Mouse (Mus musculus): ENCODE measurements around the gene Aff1. TPM values are rescaled to one million over a fixed set of nuclear protein-coding genes. Genes with fewer than 3 reads are reported as not detected.

Aff1 gene
- polyA plus RNA-seq, 1 experiment from 2014 or later, result 9.1 TPM

DNA sequence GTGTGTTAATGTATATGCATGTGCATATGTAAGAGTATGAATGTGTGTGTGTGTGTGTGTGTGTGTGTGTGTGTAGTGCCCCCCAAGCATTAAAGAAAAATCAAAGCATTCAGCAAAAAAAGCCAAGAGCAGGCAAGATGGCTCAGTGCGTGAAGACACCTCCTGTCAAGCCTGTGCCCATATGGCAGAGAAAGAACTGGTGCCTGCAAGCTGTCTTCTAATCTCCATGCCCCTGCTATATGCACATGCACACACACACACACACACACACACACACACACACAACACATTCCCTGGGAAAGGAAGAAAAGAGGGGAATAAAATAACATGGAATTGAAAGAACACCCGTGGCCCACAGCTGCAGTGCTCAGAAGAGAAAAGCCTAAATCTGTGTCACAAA is 165.0 kb downstream of the Aff1 start:
- ATAC-seq (ENCODE audit: insufficient number of reproducible peaks, low FRiP score, low TSS enrichment, low read depth), result no peak
- Histone ChIP-seq H3K9me3 (ENCODE audit: control insufficient read depth, low read length) (no peaks in the 10 kb centered on the region), H3K4me2 (ENCODE audit: low read depth, severe bottlenecking) (no peak overlapping the region), H3K36me3 (ENCODE audit: control insufficient read depth, insufficient read depth, low read length) (no peaks in the 10 kb centered on the region), H3K4me3 (ENCODE audit: low read depth, low read length) (no peak overlapping the region), H3K9ac (ENCODE audit: low read length) (no peak overlapping the region), H3K4me1 (ENCODE audit: control insufficient read depth, insufficient read depth, low read length) (no peaks in the 10 kb centered on the region), H3K27me3 (ENCODE audit: control insufficient read depth, insufficient read depth, low read length) (no peaks in the 10 kb centered on the region), H3K27ac (replicated peaks; ENCODE audit: low read depth, low read length) (no peak overlapping the region)
- WGBS, result 93% methylated on average over 2 of the region's 2 CpGs
- DNase-seq (ENCODE audit: low spot score), result no peak

DNA sequence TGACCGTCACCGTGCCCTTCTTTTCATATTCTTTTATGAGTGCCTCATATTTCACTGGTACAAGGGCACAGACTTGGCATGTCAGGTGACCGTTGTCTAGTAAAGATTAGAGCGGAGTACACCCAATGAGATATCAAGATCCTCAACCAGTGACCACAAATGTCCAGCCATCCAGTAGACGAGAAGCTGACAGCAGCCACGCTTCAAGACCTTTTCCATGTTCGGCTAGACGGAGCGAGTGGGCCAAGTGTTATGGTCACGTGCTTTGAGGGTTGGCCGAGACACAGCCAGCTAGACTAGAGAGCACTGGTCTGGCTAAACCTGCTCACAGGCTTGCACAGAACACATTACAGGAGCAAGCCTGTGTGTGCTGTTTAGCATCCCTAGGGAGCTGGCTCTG is 168.4 kb downstream of the Aff1 start:
- Histone ChIP-seq H3K9me3 (ENCODE audit: control insufficient read depth, low read length) (no peaks in the 10 kb centered on the region), H3K9ac (ENCODE audit: low read length) (no peak overlapping the region), H3K4me1 (ENCODE audit: control insufficient read depth, insufficient read depth, low read length) (peaks cover under 1% of the 10 kb centered on the region; the same call in 1 of the 2 replicates), H3K36me3 (ENCODE audit: control insufficient read depth, insufficient read depth, low read length) (peaks cover 2% of the 10 kb centered on the region; the same call in 1 of the 2 replicates), H3K4me2 (ENCODE audit: low read depth, severe bottlenecking) (no peak overlapping the region), H3K27me3 (ENCODE audit: control insufficient read depth, insufficient read depth, low read length) (no peaks in the 10 kb centered on the region), H3K27ac (replicated peaks; ENCODE audit: low read depth, low read length) (no peak overlapping the region), H3K4me3 (ENCODE audit: low read depth, low read length) (no peak overlapping the region)
- ATAC-seq (ENCODE audit: insufficient number of reproducible peaks, low FRiP score, low TSS enrichment, low read depth), result no peak
- WGBS, result 96% methylated on average over 11 of the region's 11 CpGs
- no peak for DNase-seq (ENCODE audit: low spot score)

DNA sequence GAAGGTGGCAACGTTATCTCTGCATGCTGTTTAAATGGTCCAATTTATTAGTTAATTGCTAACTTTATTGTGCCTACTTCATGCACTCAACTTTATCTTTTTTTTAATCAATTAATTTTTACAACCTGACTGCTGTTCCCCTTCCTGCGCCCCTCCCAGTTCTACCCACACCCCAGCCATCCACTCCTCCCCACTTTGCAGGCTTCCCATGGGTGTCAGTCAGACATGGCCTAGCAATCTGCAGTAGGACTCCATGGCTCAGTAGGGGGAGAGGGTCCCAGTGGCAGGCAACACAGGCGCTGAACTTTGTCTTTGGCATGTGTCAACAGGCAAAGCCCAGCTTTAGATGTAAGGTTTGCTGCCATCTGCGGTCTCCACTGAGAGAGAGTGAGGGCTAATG is 171.6 kb downstream of the Aff1 start:
- 77% methylated on average over 4 of the region's 4 CpGs for WGBS
- DNase-seq (ENCODE audit: low spot score) (no peak), ATAC-seq (ENCODE audit: insufficient number of reproducible peaks, low FRiP score, low TSS enrichment, low read depth) (no peak)
- Histone ChIP-seq H3K27ac (replicated peaks; ENCODE audit: low read depth, low read length) (no peak overlapping the region), H3K9me3 (ENCODE audit: control insufficient read depth, low read length) (no peaks in the 10 kb centered on the region), H3K4me3 (ENCODE audit: low read depth, low read length) (no peak overlapping the region), H3K9ac (ENCODE audit: low read length) (no peak overlapping the region), H3K36me3 (ENCODE audit: control insufficient read depth, insufficient read depth, low read length) (peaks cover 2% of the 10 kb centered on the region), H3K27me3 (ENCODE audit: control insufficient read depth, insufficient read depth, low read length) (no peaks in the 10 kb centered on the region), H3K4me1 (ENCODE audit: control insufficient read depth, insufficient read depth, low read length) (peaks cover 9% of the 10 kb centered on the region; the same call in 1 of the 2 replicates), H3K4me2 (ENCODE audit: low read depth, severe bottlenecking) (no peak overlapping the region)

DNA sequence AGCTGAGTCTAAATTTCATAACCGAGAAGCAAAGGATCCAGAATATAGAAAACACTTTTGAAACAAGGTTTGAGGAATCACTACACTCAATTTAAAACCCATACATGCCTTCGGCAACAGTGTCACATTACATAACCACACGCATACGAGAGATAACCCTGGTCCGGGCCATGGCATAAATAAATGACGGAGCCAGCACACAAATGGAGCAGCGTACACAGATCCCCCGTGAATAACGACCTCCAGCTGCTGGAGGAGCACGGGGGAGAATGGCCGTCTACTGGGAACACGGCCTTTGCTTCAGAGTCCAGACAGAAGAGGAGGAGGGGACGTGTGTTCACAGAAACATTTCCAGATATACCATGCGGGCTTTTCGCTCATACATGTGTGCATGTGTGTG is 197.6 kb downstream of the Aff1 start:
- Histone ChIP-seq H3K27me3 (ENCODE audit: control insufficient read depth, insufficient read depth, low read length) (no peaks in the 10 kb centered on the region), H3K4me1 (ENCODE audit: control insufficient read depth, insufficient read depth, low read length) (no peaks in the 10 kb centered on the region), H3K9me3 (ENCODE audit: control insufficient read depth, low read length) (no peaks in the 10 kb centered on the region), H3K27ac (replicated peaks; ENCODE audit: low read depth, low read length) (no peak overlapping the region), H3K9ac (ENCODE audit: low read length) (no peak overlapping the region), H3K36me3 (ENCODE audit: control insufficient read depth, insufficient read depth, low read length) (no peaks in the 10 kb centered on the region), H3K4me2 (ENCODE audit: low read depth, severe bottlenecking) (no peak overlapping the region), H3K4me3 (ENCODE audit: low read depth, low read length) (no peak overlapping the region)
- no peak for ATAC-seq (ENCODE audit: insufficient number of reproducible peaks, low FRiP score, low TSS enrichment, low read depth)
- DNase-seq (ENCODE audit: low spot score), result no peak
- WGBS, result 46% methylated on average over 15 of the region's 15 CpGs

DNA sequence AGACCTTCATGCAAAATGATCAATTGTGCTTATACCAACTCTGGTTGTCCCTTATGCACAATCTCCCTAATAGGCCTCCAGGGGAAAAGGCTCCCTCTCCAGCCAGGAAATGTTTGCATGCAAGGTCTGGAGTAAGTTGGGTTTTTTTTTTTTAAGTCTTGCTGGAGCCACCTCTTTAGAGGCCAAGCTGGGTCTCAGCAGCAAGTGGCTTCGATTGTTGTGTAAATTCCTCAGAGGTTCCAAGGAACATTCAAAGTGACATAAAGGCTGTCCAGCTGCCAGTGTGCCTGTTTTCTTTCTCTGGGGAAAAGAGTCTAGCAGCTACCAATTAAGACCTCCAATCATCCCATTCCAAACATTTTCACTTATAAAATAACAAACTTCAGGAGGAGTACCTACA is 206.1 kb downstream of the Aff1 start:
- ATAC-seq (ENCODE audit: insufficient number of reproducible peaks, low FRiP score, low TSS enrichment, low read depth), result no peak
- no peaks in the 10 kb centered on the region for H3K4me1 ChIP-seq (ENCODE audit: control insufficient read depth, insufficient read depth, low read length)
- DNase-seq (ENCODE audit: low spot score), result no peak
- H3K27me3 ChIP-seq (ENCODE audit: control insufficient read depth, insufficient read depth, low read length), result no peaks in the 10 kb centered on the region
- no peak overlapping the region for H3K9ac ChIP-seq (ENCODE audit: low read length)
- no peaks in the 10 kb centered on the region for H3K9me3 ChIP-seq (ENCODE audit: control insufficient read depth, low read length)
- no peak overlapping the region for H3K27ac ChIP-seq (replicated peaks; ENCODE audit: low read depth, low read length)
- no peaks in the 10 kb centered on the region for H3K36me3 ChIP-seq (ENCODE audit: control insufficient read depth, insufficient read depth, low read length)
- no peak overlapping the region for H3K4me3 ChIP-seq (ENCODE audit: low read depth, low read length)
- no peak overlapping the region for H3K4me2 ChIP-seq (ENCODE audit: low read depth, severe bottlenecking)
- 33% methylated on average over 1 of the region's 1 CpGs for WGBS

Other genes with a start within 250 kb of the Aff1 start
- gene Slc10a6, start 63.0 kb upstream of the Aff1 start, polyA plus RNA-seq (2014; fragmentation: Nextera tagmentation; extraction: Ambion mirVana), result 0.07 and 0.14 TPM in 2 replicates
- gene 1700016H13Rik, start 36.4 kb upstream of the Aff1 start, polyA plus RNA-seq (2014; fragmentation: Nextera tagmentation; extraction: Ambion mirVana), result 0.17 TPM in 2 replicates
- gene Klhl8, start 218.9 kb downstream of the Aff1 start, polyA plus RNA-seq (2014; fragmentation: Nextera tagmentation; extraction: Ambion mirVana), result 11.0 and 11.2 TPM in 2 replicates